Mouse (Mus musculus) kidney, embryonic 14.5 days (tissue): Measurements from ENCODE around the gene Rpap2. TPM values are rescaled to one million over a fixed set of nuclear protein-coding genes. Genes with fewer than 3 reads are reported as not detected.
A peak's percentile ranks its signal among the peaks of the same experiment; 100 is the strongest.

ENCODE experiments used
- ATAC-seq: fragments of 200-750 bp; cut with Nextera tagmentation; 2 replicates; pipeline ENCODE4 v1.8.0; 2017; ENCODE audit warnings: moderate number of reproducible peaks, mild to moderate bottlenecking, moderate TSS enrichment, moderate library complexity; ENCODE audit not compliant: low FRiP score, low TSS enrichment
- H3K27ac ChIP-seq: fragments of 300-500 bp; sonication (generic); 2 replicates; pipeline ENCODE4 v1.5.1; 2014; ENCODE audit warnings: low read depth, mild to moderate bottlenecking, low read length, moderate library complexity, mixed read lengths
- H3K27me3 ChIP-seq: fragments of 300-500 bp; sonication (generic); 2 replicates; pipeline ENCODE4 v1.6.1; 2014; ENCODE audit warnings: mild to moderate bottlenecking, low read length; ENCODE audit not compliant: control insufficient read depth, insufficient read depth
- H3K36me3 ChIP-seq: fragments of 300-500 bp; sonication (generic); 2 replicates; pipeline ENCODE4 v1.6.1; 2014; ENCODE audit warnings: low read length, mixed read lengths; ENCODE audit not compliant: control insufficient read depth, insufficient read depth
- H3K4me1 ChIP-seq: fragments of 300-500 bp; sonication (generic); 2 replicates; pipeline ENCODE4 v1.6.1; 2014; ENCODE audit warnings: low read length, mixed read lengths; ENCODE audit not compliant: control insufficient read depth, insufficient read depth
- H3K4me2 ChIP-seq: fragments of 300-500 bp; sonication (generic); replicated peaks from 2 replicates; pipeline ENCODE4 v1.6.1; 2014; ENCODE audit warnings: low read depth, mild to moderate bottlenecking, low read length
- H3K4me3 ChIP-seq: fragments of 300-500 bp; sonication (generic); 2 replicates; pipeline ENCODE4 v1.5.1; 2014; ENCODE audit warnings: mild to moderate bottlenecking, low read length
- H3K9ac ChIP-seq: fragments of 300-500 bp; sonication (generic); 2 replicates; pipeline ENCODE4 v1.6.1; 2014; ENCODE audit warnings: low read depth, mild to moderate bottlenecking, low read length, moderate library complexity
- H3K9me3 ChIP-seq: fragments of 300-500 bp; sonication (generic); 2 replicates; pipeline ENCODE4 v1.6.1; 2016; ENCODE audit warnings: low read length; ENCODE audit not compliant: control insufficient read depth
- WGBS: fragments of 180-500 bp; shearing (Covaris S2); extraction: QIAGEN DNeasy Blood & Tissue Kit; methylation state at CpG from one replicate; pipeline ENCODE4 v1.1.7; 2014; 5-methylcytosine and 5-hydroxymethylcytosine counted together
- polyA plus RNA-seq: library from polyadenylated mRNA; unstranded; fragments of >200 nt; fragmentation: Nextera tagmentation; extraction: Ambion mirVana; gene quantifications from 2 replicates; pipeline ENCODE4 v1.2.1, GENCODE M21; 2014

The Rpap2 gene
- polyA plus RNA-seq, 1 experiment from 2014 or later: 18.5 TPM

GRCm38 (mm10) chr5:107650427-107650826 is 53.3 kb downstream of the Rpap2 start:
- no peak for ATAC-seq
- 94% methylated on average over 1 of the region's 1 CpGs for WGBS
- no peak overlapping the region for H3K4me2 ChIP-seq

GRCm38 (mm10) chr5:107652055-107652660 is 55.0 kb downstream of the Rpap2 start:
- WGBS: 90% methylated on average over 4 of the region's 4 CpGs
- no peaks in the 10 kb centered on the region for H3K27me3 ChIP-seq
- no peaks in the 10 kb centered on the region for H3K4me1 ChIP-seq
- H3K27ac ChIP-seq: no peak overlapping the region
- no peak overlapping the region for H3K4me2 ChIP-seq
- no peak overlapping the region for H3K9ac ChIP-seq
- no peaks in the 10 kb centered on the region for H3K9me3 ChIP-seq
- no peak for ATAC-seq
- H3K4me3 ChIP-seq: no peak overlapping the region
- H3K36me3 ChIP-seq: no peaks in the 10 kb centered on the region; the same call in 1 of the 2 replicates

More at GRCm38 (mm10) chr5:107650427-107650826, 53.3 kb downstream of the Rpap2 start:
- H3K27ac ChIP-seq: no peak overlapping the region
- H3K4me3 ChIP-seq: no peak overlapping the region
- no peaks in the 10 kb centered on the region for H3K27me3 ChIP-seq
- H3K36me3 ChIP-seq: no peaks in the 10 kb centered on the region
- no peak overlapping the region for H3K9ac ChIP-seq
- no peaks in the 10 kb centered on the region for H3K4me1 ChIP-seq
- H3K9me3 ChIP-seq: no peaks in the 10 kb centered on the region

- H3K4me1 ChIP-seq: no peaks in the 10 kb centered on the region
- 64% methylated on average over 5 of the region's 5 CpGs for WGBS
- H3K9ac ChIP-seq: no peak overlapping the region
- no peak overlapping the region for H3K4me3 ChIP-seq
- H3K9me3 ChIP-seq: no peaks in the 10 kb centered on the region
- H3K4me2 ChIP-seq: no peak overlapping the region
- H3K36me3 ChIP-seq: no peaks in the 10 kb centered on the region
- H3K27ac ChIP-seq: no peak overlapping the region
- no peaks in the 10 kb centered on the region for H3K27me3 ChIP-seq
- ATAC-seq: no peak
Measured at GRCm38 (mm10) chr5:107678392-107678791, 81.2 kb downstream of the Rpap2 start.

- H3K4me3 ChIP-seq: no peak overlapping the region
- H3K9ac ChIP-seq: no peak overlapping the region
- no peaks in the 10 kb centered on the region for H3K27me3 ChIP-seq
- no peak overlapping the region for H3K27ac ChIP-seq
- H3K4me1 ChIP-seq: no peaks in the 10 kb centered on the region
- WGBS: 81% methylated on average over 5 of the region's 5 CpGs
- H3K9me3 ChIP-seq: no peaks in the 10 kb centered on the region
- H3K4me2 ChIP-seq: no peak overlapping the region
- ATAC-seq: no peak
- no peaks in the 10 kb centered on the region for H3K36me3 ChIP-seq
Measured at GRCm38 (mm10) chr5:107681300-107681699, 84.1 kb downstream of the Rpap2 start.

- Histone ChIP-seq H3K36me3 (no peaks in the 10 kb centered on the region), H3K27me3 (peaks cover 1% of the 10 kb centered on the region; the same call in 1 of the 2 replicates), H3K4me3 (no peak overlapping the region), H3K4me2 (no peak overlapping the region), H3K9ac (no peak overlapping the region), H3K9me3 (no peaks in the 10 kb centered on the region), H3K4me1 (no peaks in the 10 kb centered on the region), H3K27ac (no peak overlapping the region)
- no peak for ATAC-seq
- WGBS: 61% methylated on average over 2 of the region's 2 CpGs
Measured at GRCm38 (mm10) chr5:107684380-107684779, 87.2 kb downstream of the Rpap2 start.

GRCm38 (mm10) chr5:107687161-107687560 is 90.0 kb downstream of the Rpap2 start:
- no peak overlapping the region for H3K27ac ChIP-seq
- peaks cover 5% of the 10 kb centered on the region; the same call in 1 of the 2 replicates for H3K27me3 ChIP-seq
- H3K36me3 ChIP-seq: no peaks in the 10 kb centered on the region
- no peak overlapping the region for H3K4me3 ChIP-seq
- no peaks in the 10 kb centered on the region for H3K9me3 ChIP-seq
- 91% methylated on average over 5 of the region's 5 CpGs for WGBS
- H3K4me1 ChIP-seq: no peaks in the 10 kb centered on the region
- no peak overlapping the region for H3K9ac ChIP-seq
- no peak overlapping the region for H3K4me2 ChIP-seq
- ATAC-seq: no peak

GRCm38 (mm10) chr5:107687592-107688498 is 90.7 kb downstream of the Rpap2 start:
- Histone ChIP-seq H3K27me3 (peaks cover 5% of the 10 kb centered on the region; the same call in 1 of the 2 replicates), H3K4me1 (no peaks in the 10 kb centered on the region), H3K4me2 (peak overlapping the region; percentile 62), H3K9ac (no peak overlapping the region; the same call in 1 of the 2 replicates), H3K27ac (no peak overlapping the region), H3K9me3 (no peaks in the 10 kb centered on the region), H3K36me3 (no peaks in the 10 kb centered on the region), H3K4me3 (peak overlapping the region; percentile 48)
- 16% methylated on average over 44 of the region's 46 CpGs for WGBS
- ATAC-seq: peak; percentile 94

- H3K4me1 ChIP-seq: no peaks in the 10 kb centered on the region
- H3K9me3 ChIP-seq: no peaks in the 10 kb centered on the region
- no peak overlapping the region; the same call in 1 of the 2 replicates for H3K9ac ChIP-seq
- peaks cover 5% of the 10 kb centered on the region; the same call in 1 of the 2 replicates for H3K27me3 ChIP-seq
- H3K27ac ChIP-seq: no peak overlapping the region
- 18% methylated on average over 9 of the region's 9 CpGs for WGBS
- H3K4me3 ChIP-seq: peak overlapping the region; percentile 48
- peak overlapping the region; percentile 62 for H3K4me2 ChIP-seq
- no peaks in the 10 kb centered on the region for H3K36me3 ChIP-seq
- peak; percentile 33; the same call in 1 of the 2 replicates for ATAC-seq
Measured at GRCm38 (mm10) chr5:107688499-107688866, 91.3 kb downstream of the Rpap2 start.

GRCm38 (mm10) chr5:107695019-107695418 is 97.8 kb downstream of the Rpap2 start:
- ATAC-seq: no peak
- Histone ChIP-seq H3K36me3 (no peaks in the 10 kb centered on the region), H3K27ac (no peak overlapping the region), H3K4me3 (no peak overlapping the region), H3K4me1 (no peaks in the 10 kb centered on the region), H3K4me2 (no peak overlapping the region), H3K9me3 (no peaks in the 10 kb centered on the region; the same call in 1 of the 2 replicates), H3K9ac (no peak overlapping the region), H3K27me3 (no peaks in the 10 kb centered on the region)
- 86% methylated on average over 3 of the region's 3 CpGs for WGBS
